Mouse (Mus musculus) G1E (cell line): ENCODE results near the gene Vsir. TPM values are rescaled to one million over a fixed set of nuclear protein-coding genes. Genes with fewer than 3 reads are reported as not detected.

Experiments used
- ATAC-seq: 2 replicates; pipeline ENCODE4 v1.8.0; 2016; ENCODE audit warnings: mild to moderate bottlenecking; ENCODE audit not compliant: insufficient number of reproducible peaks, poor library complexity, low FRiP score, severe bottlenecking; ENCODE audit errors: extremely low read depth
- DNase-seq: peaks from one replicate; pipeline ENCODE4 v3.0.0; 2012; ENCODE audit warnings: low spot score
- H3K27me3 ChIP-seq: 2 replicates; pipeline ENCODE4 v1.6.1; 2012; ENCODE audit warnings: mild to moderate bottlenecking, low read length, inconsistent platforms; ENCODE audit not compliant: insufficient read depth
- H3K36me3 ChIP-seq: replicated peaks from 2 replicates; pipeline ENCODE3; 2012; ENCODE audit warnings: mild to moderate bottlenecking, inconsistent platforms
- H3K4me1 ChIP-seq: 2 replicates; pipeline ENCODE4 v1.6.1; 2012; ENCODE audit warnings: low read depth, low read length, inconsistent platforms, mixed read lengths; ENCODE audit not compliant: insufficient read depth
- H3K4me3 ChIP-seq: 2 replicates; pipeline ENCODE4 v1.5.1; 2012; ENCODE audit warnings: low read depth, mild to moderate bottlenecking, inconsistent platforms, low read length, moderate library complexity, mixed read lengths
- H3K9me3 ChIP-seq: replicated peaks from 2 replicates; pipeline ENCODE4 v1.6.1; 2012; ENCODE audit warnings: inconsistent platforms
- CTCF ChIP-seq: IDR thresholded peaks from 2 replicates; pipeline ENCODE4 v1.5.1; 2012; ENCODE audit warnings: low read depth, low read length, inconsistent platforms, mixed read lengths
- GATA1 ChIP-seq: IDR thresholded peaks from 2 replicates; pipeline ENCODE4 v1.6.1; 2012; ENCODE audit warnings: borderline replicate concordance, low read length, inconsistent platforms, mixed read lengths
- GATA2 ChIP-seq: IDR thresholded peaks from 2 replicates; pipeline ENCODE4 v1.6.1; 2012; ENCODE audit warnings: low read depth, low read length, inconsistent platforms, borderline replicate concordance
- POLR2AphosphoS5 ChIP-seq: IDR thresholded peaks from 2 replicates; pipeline ENCODE4 v1.6.1; 2012; ENCODE audit warnings: low read depth, low read length, inconsistent platforms; ENCODE audit not compliant: insufficient replicate concordance
- TAL1 ChIP-seq: conservative IDR thresholded peaks from 2 replicates; pipeline ENCODE4 v1.6.1; 2012; ENCODE audit warnings: low read depth, low read length, inconsistent platforms, mixed read lengths
- polyA plus RNA-seq: library from polyadenylated mRNA; stranded (reverse); fragments of >175 nt; gene quantifications from 2 replicates; pipeline ENCODE4 v1.2.3, GENCODE M21; 2012
- total RNA-seq, 2 experiments: library from RNA; stranded (forward) in 1 of 2; stranded (reverse) in 1 of 2; fragments of 200-1000 nt in 1 of 2; fragments of >200 nt in 1 of 2; fragmentation: Nextera tagmentation in 1 of 2; gene quantifications; 2 replicates each; pipeline ENCODE4 v1.2.3; 2014 to 2017

Vsir gene
- total RNA-seq (2014; fragmentation: Nextera tagmentation) (3.9 TPM in 1 of 2 replicates, not detected in the other), total RNA-seq (2017) (0.11 and 0.12 TPM in 2 replicates), polyA plus RNA-seq (0.02 and 0.21 TPM in 2 replicates)

DNA sequence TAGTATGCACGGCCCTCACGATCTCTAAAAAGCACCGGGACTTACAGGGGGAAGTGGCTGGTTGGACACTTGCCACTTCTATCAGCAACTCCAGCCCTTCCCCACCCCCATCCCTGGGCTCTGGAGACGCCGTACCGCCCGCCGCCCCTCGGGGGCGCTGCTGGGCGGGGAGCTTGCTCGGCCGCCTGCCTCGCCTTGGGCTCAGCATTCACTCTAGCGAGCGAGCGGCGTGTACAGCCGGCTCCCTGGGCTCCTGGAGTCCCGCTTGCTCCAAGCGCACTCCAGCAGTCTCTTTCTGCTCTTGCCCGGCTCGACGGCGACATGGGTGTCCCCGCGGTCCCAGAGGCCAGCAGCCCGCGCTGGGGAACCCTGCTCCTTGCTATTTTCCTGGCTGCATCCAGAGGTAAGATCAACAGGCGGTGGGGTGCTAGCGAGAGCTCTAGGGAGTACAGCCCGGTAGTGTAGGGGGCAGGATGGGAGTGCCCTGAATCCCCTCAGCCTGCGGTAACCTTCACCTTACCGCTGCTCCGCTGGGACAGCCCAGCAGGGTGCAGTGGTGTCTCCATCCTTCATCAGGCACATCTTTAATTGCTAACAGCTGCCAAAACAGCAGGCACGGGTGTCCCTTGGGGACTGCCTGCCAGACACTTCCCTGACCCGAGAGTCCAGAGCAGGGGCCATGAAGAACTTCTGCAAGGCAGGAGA, at the start of gene Vsir:
Gene Vsir (plus strand): TSS at position 151 of the 705 bp plus-strand sequence.
- H3K9me3 ChIP-seq: no peaks in the 10 kb centered on the region
- no peaks in the 10 kb centered on the region for H3K27me3 ChIP-seq
- H3K4me1 ChIP-seq: peaks cover 19% of the 10 kb centered on the region
- no peak within 1 kb of the TSS for H3K4me3 ChIP-seq
- no peak for TF ChIP-seq TAL1
- TF ChIP-seq POLR2AphosphoS5: no peak
- no peak for TF ChIP-seq CTCF
- TF ChIP-seq GATA1: no peak
- TF ChIP-seq GATA2: no peak
- DNase-seq (no peak), ATAC-seq (no peak)
- H3K36me3 ChIP-seq: no peaks in the 10 kb centered on the region

DNA sequence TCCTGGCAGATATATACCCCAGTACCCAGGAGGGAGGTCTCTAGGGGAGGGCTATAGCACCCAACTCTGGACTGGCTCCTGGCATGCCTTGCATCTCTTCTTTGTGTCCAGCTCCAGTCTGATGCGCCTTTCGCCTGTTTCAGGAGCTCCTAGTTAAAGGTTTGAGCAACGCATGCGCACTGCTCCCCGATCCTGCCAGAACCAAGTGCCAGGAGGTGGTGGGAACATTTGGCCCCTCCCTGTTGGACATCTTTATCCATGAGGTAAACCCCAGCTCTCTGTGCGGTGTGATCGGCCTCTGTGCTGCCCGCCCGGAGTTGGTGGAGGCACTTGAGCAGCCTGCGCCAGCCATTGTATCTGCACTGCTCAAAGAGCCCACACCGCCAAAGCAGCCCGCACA, 47.0 kb upstream of the Vsir start:
- Histone ChIP-seq H3K4me1 (no peaks in the 10 kb centered on the region), H3K9me3 (no peaks in the 10 kb centered on the region), H3K27me3 (no peaks in the 10 kb centered on the region), H3K36me3 (peaks cover 86% of the 10 kb centered on the region), H3K4me3 (no peak overlapping the region)
- ATAC-seq (no peak), DNase-seq (no peak)
- TF ChIP-seq GATA1: no peak
- TF ChIP-seq POLR2AphosphoS5: no peak
- no peak for TF ChIP-seq TAL1
- no peak for TF ChIP-seq CTCF
- TF ChIP-seq GATA2: no peak

DNA sequence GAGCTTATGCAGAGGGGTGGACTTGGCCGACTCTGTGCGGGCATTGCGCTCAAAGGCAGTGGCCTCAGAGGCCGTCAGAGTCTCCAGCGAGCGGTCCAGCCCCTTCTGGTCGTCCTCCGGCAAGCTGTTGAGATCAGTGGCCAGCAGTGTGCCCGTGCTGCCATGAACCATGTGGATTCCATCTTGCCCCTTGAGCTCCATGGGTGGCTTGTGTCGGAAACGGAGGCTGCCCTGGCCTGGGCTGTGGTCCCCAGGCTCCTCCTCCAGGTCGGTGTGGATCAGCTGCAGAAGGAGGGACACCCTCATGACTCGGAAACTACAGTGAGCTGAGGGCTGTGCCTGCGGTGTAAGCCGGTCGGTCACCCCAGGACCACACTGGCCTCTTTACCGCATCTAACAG, 43.2 kb upstream of the Vsir start:
- no peaks in the 10 kb centered on the region for H3K27me3 ChIP-seq
- no peaks in the 10 kb centered on the region for H3K9me3 ChIP-seq
- no peaks in the 10 kb centered on the region for H3K4me1 ChIP-seq
- peaks cover 54% of the 10 kb centered on the region for H3K36me3 ChIP-seq
- no peak for DNase-seq
- no peak overlapping the region for H3K4me3 ChIP-seq
- no peak for ATAC-seq
- TF ChIP-seq GATA1 (no peak), CTCF (no peak), GATA2 (no peak), TAL1 (no peak), POLR2AphosphoS5 (no peak)

DNA sequence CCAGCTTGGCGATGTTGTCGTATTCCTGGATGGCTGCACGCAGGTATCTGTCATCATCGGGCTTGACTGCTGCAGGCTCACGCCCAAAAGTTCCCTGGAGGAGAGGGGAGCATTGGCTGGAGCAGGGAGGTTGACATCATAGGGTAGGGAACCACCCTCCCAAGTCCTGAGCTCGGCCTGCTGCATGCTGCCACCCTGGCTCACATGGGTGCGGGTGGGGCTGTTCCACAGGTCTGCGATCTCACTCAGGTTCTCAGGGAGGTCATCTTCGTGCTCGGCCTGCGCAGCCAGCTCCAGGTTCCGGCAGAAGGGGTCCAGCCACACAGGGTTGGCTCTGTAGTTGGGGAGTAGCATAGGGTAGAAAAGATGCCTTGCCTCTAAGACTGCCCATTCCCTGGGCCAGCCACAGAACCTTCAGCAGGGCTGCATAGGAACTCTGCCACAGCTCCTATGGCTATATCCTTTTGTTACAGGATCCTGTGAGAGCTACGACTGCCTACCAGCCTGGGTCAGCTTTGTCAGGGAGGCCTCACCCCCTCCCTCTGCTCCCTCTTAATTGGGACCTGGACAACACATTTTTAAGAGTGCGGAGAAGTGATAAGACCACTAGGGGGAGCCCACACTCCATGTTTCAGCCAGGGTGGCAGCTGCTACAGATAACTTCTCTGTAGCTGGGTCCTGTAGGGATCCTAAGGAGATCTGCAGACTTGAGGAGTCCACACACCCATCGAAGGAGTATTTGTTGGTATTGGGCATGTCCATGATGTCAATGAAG, 41.6 kb upstream of the Vsir start:
- no peaks in the 10 kb centered on the region for H3K9me3 ChIP-seq
- DNase-seq (peak; percentile 47), ATAC-seq (peak; percentile 57; the same call in 1 of the 2 replicates)
- TF ChIP-seq TAL1: no peak
- TF ChIP-seq CTCF: 0 out of 2 replicates have a peak, but pooled peaks have one; percentile 8
- no peaks in the 10 kb centered on the region for H3K4me1 ChIP-seq
- H3K4me3 ChIP-seq: no peak overlapping the region
- peaks cover 38% of the 10 kb centered on the region for H3K36me3 ChIP-seq
- H3K27me3 ChIP-seq: no peaks in the 10 kb centered on the region

DNA sequence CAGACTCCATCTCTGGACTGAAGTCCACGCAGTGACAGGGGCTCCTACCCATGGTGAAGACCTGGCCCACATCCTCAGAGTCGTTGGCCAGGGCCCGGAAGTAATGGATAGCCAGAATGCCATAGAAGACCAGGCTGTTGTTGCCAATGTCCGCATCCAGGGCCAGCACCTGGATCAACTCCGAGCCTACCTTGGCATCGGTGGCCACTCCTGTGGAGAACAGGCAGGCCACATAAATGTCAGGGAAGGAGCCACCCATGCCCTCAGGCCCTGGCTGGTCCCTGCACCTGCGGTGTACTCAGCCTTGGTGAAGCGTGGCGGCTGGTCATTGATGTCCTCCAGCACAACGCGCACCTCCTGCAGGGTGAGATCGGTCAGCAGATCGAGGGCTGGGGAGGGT, 36.0 kb upstream of the Vsir start:
- Histone ChIP-seq H3K4me3 (no peak overlapping the region), H3K4me1 (no peaks in the 10 kb centered on the region), H3K36me3 (no peaks in the 10 kb centered on the region), H3K27me3 (no peaks in the 10 kb centered on the region), H3K9me3 (no peaks in the 10 kb centered on the region)
- DNase-seq: no peak
- ATAC-seq: no peak
- TF ChIP-seq CTCF (no peak), GATA2 (no peak), TAL1 (no peak), GATA1 (no peak), POLR2AphosphoS5 (no peak)

DNA sequence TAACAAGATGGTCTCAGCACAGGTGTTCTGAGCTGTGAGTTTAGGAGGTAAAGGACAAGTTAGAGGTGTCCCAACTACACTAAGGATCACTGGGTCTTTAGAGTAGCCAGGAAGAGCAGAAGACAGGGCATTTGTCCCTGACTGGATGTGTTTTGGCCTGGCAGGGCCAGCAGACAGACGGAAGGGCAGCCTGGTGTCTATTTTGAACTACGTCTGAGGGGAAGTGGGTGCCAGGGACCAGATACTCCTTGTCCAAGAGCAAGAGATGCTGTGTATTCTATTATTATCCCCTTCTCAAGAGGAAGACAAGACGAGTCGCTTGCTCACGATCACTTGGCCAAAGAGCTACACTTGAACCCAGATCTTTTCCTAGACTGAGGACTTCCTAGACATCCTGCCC, 33.0 kb upstream of the Vsir start:
- DNase-seq (no peak), ATAC-seq (no peak)
- no peaks in the 10 kb centered on the region for H3K27me3 ChIP-seq
- TF ChIP-seq GATA2: no peak
- TF ChIP-seq CTCF: no peak
- TF ChIP-seq TAL1: no peak
- no peak for TF ChIP-seq GATA1
- TF ChIP-seq POLR2AphosphoS5: no peak
- H3K4me1 ChIP-seq: no peaks in the 10 kb centered on the region
- H3K4me3 ChIP-seq: no peak overlapping the region
- no peaks in the 10 kb centered on the region for H3K9me3 ChIP-seq
- no peaks in the 10 kb centered on the region for H3K36me3 ChIP-seq
